Mouse (Mus musculus): ENCODE measurements around the gene Epb41l4b.
A peak's percentile ranks its signal among the peaks of the same experiment; 100 is the strongest.

Epb41l4b gene

GRCm38 (mm10) chr4:57060319-57060831, 82.9 kb downstream of the Epb41l4b start:
- DNase-seq (ENCODE audit: low spot score): no peak

- no peak for DNase-seq (ENCODE audit: low spot score)
These were observed 84.6 kb downstream of the Epb41l4b start for GRCm38 (mm10) chr4:57058623-57059022.

- DNase-seq (ENCODE audit: low spot score): no peak
These were observed 85.6 kb downstream of the Epb41l4b start for GRCm38 (mm10) chr4:57057637-57058036.

GRCm38 (mm10) chr4:57055635-57056034, 87.6 kb downstream of the Epb41l4b start:
- no peak for DNase-seq (ENCODE audit: low spot score)

GRCm38 (mm10) chr4:57049281-57049921, 93.8 kb downstream of the Epb41l4b start:
- DNase-seq (ENCODE audit: low spot score): no peak

- no peak for DNase-seq (ENCODE audit: low spot score)
These were observed 94.7 kb downstream of the Epb41l4b start for GRCm38 (mm10) chr4:57048566-57048965.

GRCm38 (mm10) chr4:57046160-57046571, 97.1 kb downstream of the Epb41l4b start:
- DNase-seq (ENCODE audit: low spot score): no peak

- no peak for DNase-seq (ENCODE audit: low spot score)
These were observed 99.6 kb downstream of the Epb41l4b start for GRCm38 (mm10) chr4:57043621-57044020.

GRCm38 (mm10) chr4:57041661-57042060, 101.6 kb downstream of the Epb41l4b start:
- no peak for DNase-seq (ENCODE audit: low spot score)

GRCm38 (mm10) chr4:57041211-57041610, 102.0 kb downstream of the Epb41l4b start:
- DNase-seq (ENCODE audit: low spot score): no peak

- peak; percentile 43 for DNase-seq (ENCODE audit: low spot score)
These were observed 102.8 kb downstream of the Epb41l4b start for GRCm38 (mm10) chr4:57040481-57040880.

GRCm38 (mm10) chr4:57039127-57040031, 103.9 kb downstream of the Epb41l4b start:
- DNase-seq (ENCODE audit: low spot score): peak; percentile 72

- no peak for DNase-seq (ENCODE audit: low spot score)
These were observed 105.7 kb downstream of the Epb41l4b start for GRCm38 (mm10) chr4:57037554-57037953.

- DNase-seq (ENCODE audit: low spot score): no peak
These were observed 109.1 kb downstream of the Epb41l4b start for GRCm38 (mm10) chr4:57034169-57034568.

GRCm38 (mm10) chr4:57031440-57031839, 111.8 kb downstream of the Epb41l4b start:
- DNase-seq (ENCODE audit: low spot score): no peak

GRCm38 (mm10) chr4:57027954-57028353, 115.3 kb downstream of the Epb41l4b start:
- no peak for DNase-seq (ENCODE audit: low spot score)

GRCm38 (mm10) chr4:57023527-57023926, 119.7 kb downstream of the Epb41l4b start:
- no peak for DNase-seq (ENCODE audit: low spot score)

GRCm38 (mm10) chr4:57021288-57021687, 121.9 kb downstream of the Epb41l4b start:
- peak; percentile 35 for DNase-seq (ENCODE audit: low spot score)

- DNase-seq (ENCODE audit: low spot score): peak; percentile 78
These were observed 126.0 kb downstream of the Epb41l4b start for GRCm38 (mm10) chr4:57017229-57017628.

GRCm38 (mm10) chr4:57016366-57017171, 126.7 kb downstream of the Epb41l4b start:
- no peak for DNase-seq (ENCODE audit: low spot score)

- no peak for DNase-seq (ENCODE audit: low spot score)
These were observed 128.2 kb downstream of the Epb41l4b start for GRCm38 (mm10) chr4:57015032-57015431.

- DNase-seq (ENCODE audit: low spot score): no peak
These were observed 131.7 kb downstream of the Epb41l4b start for GRCm38 (mm10) chr4:57011454-57012046.

All from embryo, embryonic 10 days (tissue).